Mouse (Mus musculus) kidney, embryonic 16.5 days (tissue): Measurements from ENCODE around the gene Agfg2. TPM values are rescaled to one million over a fixed set of nuclear protein-coding genes. Genes with fewer than 3 reads are reported as not detected.
A peak's percentile ranks its signal among the peaks of the same experiment; 100 is the strongest.

ENCODE experiments used
- ATAC-seq: fragments of 200-750 bp; cut with Nextera tagmentation; 2 replicates; pipeline ENCODE4 v1.8.0; 2017; ENCODE audit warnings: moderate TSS enrichment; ENCODE audit not compliant: low FRiP score, low TSS enrichment
- H3K27ac ChIP-seq: fragments of 300-500 bp; sonication (generic); 2 replicates; pipeline ENCODE4 v1.5.1; 2014; ENCODE audit warnings: low read length
- H3K27me3 ChIP-seq: fragments of 300-500 bp; sonication (generic); 2 replicates; pipeline ENCODE4 v1.6.1; 2014; ENCODE audit warnings: low read length, control low read depth, mixed read lengths; ENCODE audit not compliant: insufficient read depth
- H3K36me3 ChIP-seq: fragments of 300-500 bp; sonication (generic); 2 replicates; pipeline ENCODE4 v1.6.1; 2014; ENCODE audit warnings: low read length, control low read depth, mixed read lengths; ENCODE audit not compliant: insufficient read depth
- H3K4me1 ChIP-seq: fragments of 300-500 bp; sonication (generic); 2 replicates; pipeline ENCODE4 v1.6.1; 2014; ENCODE audit warnings: low read length, control low read depth, mixed read lengths; ENCODE audit not compliant: insufficient read depth
- H3K4me2 ChIP-seq: fragments of 300-500 bp; sonication (generic); replicated peaks from 2 replicates; pipeline ENCODE4 v1.6.1; 2014; ENCODE audit warnings: low read depth, low read length
- H3K4me3 ChIP-seq: fragments of 300-500 bp; sonication (generic); 2 replicates; pipeline ENCODE4 v1.5.1; 2014; ENCODE audit warnings: mild to moderate bottlenecking, low read length
- H3K9ac ChIP-seq: fragments of 300-500 bp; sonication (generic); replicated peaks from 2 replicates; pipeline ENCODE4 v1.6.1; 2014; ENCODE audit warnings: low read length
- H3K9me3 ChIP-seq: fragments of 300-500 bp; sonication (generic); 2 replicates; pipeline ENCODE4 v1.6.1; 2016; ENCODE audit warnings: low read length, control low read depth
- WGBS: fragments of 180-500 bp; shearing (Covaris S2); extraction: QIAGEN DNeasy Blood & Tissue Kit; methylation state at CpG from one replicate; pipeline ENCODE4 v1.1.7; 2014; 5-methylcytosine and 5-hydroxymethylcytosine counted together
- polyA plus RNA-seq: library from polyadenylated mRNA; unstranded; fragments of >200 nt; fragmentation: Nextera tagmentation; extraction: Ambion mirVana; gene quantifications from 2 replicates; pipeline ENCODE4 v1.2.1, GENCODE M21; 2015

Gene Agfg2
- polyA plus RNA-seq, 1 experiment from 2014 or later: 17.2 TPM

GRCm38 (mm10) chr5:137607860-137608653 is 76.5 kb downstream of the Agfg2 start:
- no peak for ATAC-seq
- Histone ChIP-seq H3K9ac (peak overlapping the region; percentile 51), H3K36me3 (peaks cover 12% of the 10 kb centered on the region), H3K9me3 (no peaks in the 10 kb centered on the region), H3K4me2 (peak overlapping the region; percentile 58), H3K4me1 (peaks cover 54% of the 10 kb centered on the region), H3K4me3 (peak overlapping the region; percentile 32), H3K27ac (no peak overlapping the region), H3K27me3 (no peaks in the 10 kb centered on the region; the same call in 1 of the 2 replicates)
- WGBS: 20% methylated on average over 26 of the region's 26 CpGs

GRCm38 (mm10) chr5:137601365-137601729 is 83.2 kb downstream of the Agfg2 start:
- no peak for ATAC-seq
- Histone ChIP-seq H3K27me3 (no peaks in the 10 kb centered on the region), H3K4me3 (peak overlapping the region; percentile 72), H3K36me3 (peaks cover 4% of the 10 kb centered on the region), H3K9me3 (no peaks in the 10 kb centered on the region), H3K4me2 (peak overlapping the region; percentile 92), H3K9ac (peak overlapping the region; percentile 79), H3K4me1 (peaks cover 28% of the 10 kb centered on the region; the same call in 1 of the 2 replicates), H3K27ac (peak overlapping the region; percentile 83)
- under 1% methylated on average over 22 of the region's 22 CpGs for WGBS

GRCm38 (mm10) chr5:137600619-137601364 is 83.7 kb downstream of the Agfg2 start, which contains the start of gene Mospd3:
Gene Mospd3, minus strand, starts transcription at chr5:137601058.
- Histone ChIP-seq H3K36me3 (no peaks in the 10 kb centered on the region), H3K4me1 (peaks cover 28% of the 10 kb centered on the region; the same call in 1 of the 2 replicates), H3K27ac (peak within 1 kb of the TSS; percentile 93), H3K4me2 (peak within 1 kb of the TSS; percentile 92), H3K9ac (peak within 1 kb of the TSS; percentile 81), H3K27me3 (no peaks in the 10 kb centered on the region), H3K9me3 (no peaks in the 10 kb centered on the region), H3K4me3 (peak within 1 kb of the TSS; percentile 72)
- peak; percentile 95 for ATAC-seq
- under 1% methylated on average over 41 of the region's 41 CpGs for WGBS

Other genes starting within 250 kb of the Agfg2 start
- 0.11 and 0.17 TPM in 2 replicates for gene Zan, start 207.7 kb downstream of the Agfg2 start, polyA plus RNA-seq
- gene Pop7, start 182.2 kb downstream of the Agfg2 start, polyA plus RNA-seq: 51.2 and 53.0 TPM in 2 replicates
- gene Gigyf1, start 166.2 kb downstream of the Agfg2 start, polyA plus RNA-seq: 11.9 and 12.2 TPM in 2 replicates
- 0.24 and 0.36 TPM in 2 replicates for gene Epo, start 151.5 kb downstream of the Agfg2 start, polyA plus RNA-seq
- 358 and 388 TPM in 2 replicates for gene Gnb2, start 151.2 kb downstream of the Agfg2 start, polyA plus RNA-seq
- 0.40 and 0.96 TPM in 2 replicates for gene Actl6b, start 131.2 kb downstream of the Agfg2 start, polyA plus RNA-seq
- gene Tfr2, start 114.9 kb downstream of the Agfg2 start, polyA plus RNA-seq: 0.23 and 0.57 TPM in 2 replicates
- 25.2 and 28.6 TPM in 2 replicates for gene Mospd3, start 83.7 kb downstream of the Agfg2 start, polyA plus RNA-seq
- 150 and 156 TPM in 2 replicates for gene Pcolce, start 70.9 kb downstream of the Agfg2 start, polyA plus RNA-seq
- gene Fbxo24, start 55.7 kb downstream of the Agfg2 start, polyA plus RNA-seq: 0.09 and 0.13 TPM in 2 replicates
- gene Lrch4, start 55.6 kb downstream of the Agfg2 start, polyA plus RNA-seq: 39.5 and 51.8 TPM in 2 replicates
- 18.4 and 20.9 TPM in 2 replicates for gene Gm20605, start 55.6 kb downstream of the Agfg2 start, polyA plus RNA-seq
- 11.7 and 13.3 TPM in 2 replicates for gene Sap25, start 43.4 kb downstream of the Agfg2 start, polyA plus RNA-seq
- gene Irs3, start 39.0 kb downstream of the Agfg2 start, polyA plus RNA-seq: 0.94 and 1.4 TPM in 2 replicates
- 2.1 and 2.2 TPM in 2 replicates for gene Nyap1, start 56.9 kb upstream of the Agfg2 start, polyA plus RNA-seq
- 126 and 129 TPM in 2 replicates for gene Tsc22d4, start 61.0 kb upstream of the Agfg2 start, polyA plus RNA-seq
- gene Ppp1r35, start 94.1 kb upstream of the Agfg2 start, polyA plus RNA-seq: 26.0 and 32.1 TPM in 2 replicates
- gene Mepce, start 102.9 kb upstream of the Agfg2 start, polyA plus RNA-seq: 11.0 and 11.2 TPM in 2 replicates
- gene Zcwpw1, start 103.1 kb upstream of the Agfg2 start, polyA plus RNA-seq: 24.8 and 31.8 TPM in 2 replicates
- gene Pilra, start 151.6 kb upstream of the Agfg2 start, polyA plus RNA-seq: 0.67 and 2.0 TPM in 2 replicates
- gene Pilrb1, start 173.4 kb upstream of the Agfg2 start, polyA plus RNA-seq: 0.47 TPM in 1 of 2 replicates, not detected in the other
- 0.40 and 1.0 TPM in 2 replicates for gene Pilrb2, start 187.1 kb upstream of the Agfg2 start, polyA plus RNA-seq
- gene Cyp3a13, start 236.9 kb upstream of the Agfg2 start, polyA plus RNA-seq: 0.09 TPM in 1 of 2 replicates, not detected in the other